Mouse (Mus musculus) thymus, adult 2 months (tissue): ENCODE results near the gene Camkk1.

Source experiments
- CTCF ChIP-seq: fragments of 200-500 bp; IDR thresholded peaks from 2 replicates; pipeline ENCODE4 v1.5.1; 2012; ENCODE audit warnings: mild to moderate bottlenecking, control low read depth, low read length, moderate library complexity, borderline replicate concordance; ENCODE audit not compliant: control insufficient read depth, poor library complexity, insufficient read depth; ENCODE audit errors: extremely low read depth
- POLR2A ChIP-seq: fragments of 200-500 bp; IDR thresholded peaks from 2 replicates; pipeline ENCODE4 v1.6.1; 2012; ENCODE audit warnings: mild to moderate bottlenecking, low read length, control low read depth, moderate library complexity; ENCODE audit not compliant: control insufficient read depth, poor library complexity, insufficient read depth; ENCODE audit errors: extremely low read depth

DNA sequence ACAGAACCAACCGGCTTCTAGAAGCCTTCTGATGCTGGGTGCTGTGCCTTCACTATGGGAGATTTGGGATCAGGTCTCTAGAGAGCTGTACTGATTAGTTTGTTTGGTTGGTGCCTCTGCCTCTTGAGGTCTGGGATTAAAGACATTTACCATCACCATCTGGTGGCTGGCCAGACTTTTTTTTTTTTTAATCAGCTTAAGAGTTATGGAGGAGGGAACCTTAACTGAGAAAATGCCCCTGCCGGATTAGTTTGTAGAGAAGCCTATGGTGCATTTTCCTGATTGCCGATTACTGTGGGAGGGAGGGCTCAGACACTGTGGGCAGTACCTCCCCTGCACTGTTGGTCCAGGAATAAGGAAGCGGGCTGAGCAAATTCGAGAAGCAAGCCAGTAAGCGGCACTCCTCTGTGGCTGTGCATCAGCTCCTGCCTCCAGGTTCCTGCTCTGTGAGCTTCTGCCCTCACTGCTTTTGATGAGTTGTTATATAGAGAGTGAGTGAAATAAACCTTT, 58.5 kb downstream of the Camkk1 start:
- no peak for TF ChIP-seq POLR2A
- no peak for TF ChIP-seq CTCF
